Mouse (Mus musculus): ENCODE results near the gene Tdrd1. TPM values are rescaled to one million over a fixed set of nuclear protein-coding genes. Genes with fewer than 3 reads are reported as not detected.

The Tdrd1 gene
- total and polyA plus RNA-seq, 2 experiments: not detected

DNA sequence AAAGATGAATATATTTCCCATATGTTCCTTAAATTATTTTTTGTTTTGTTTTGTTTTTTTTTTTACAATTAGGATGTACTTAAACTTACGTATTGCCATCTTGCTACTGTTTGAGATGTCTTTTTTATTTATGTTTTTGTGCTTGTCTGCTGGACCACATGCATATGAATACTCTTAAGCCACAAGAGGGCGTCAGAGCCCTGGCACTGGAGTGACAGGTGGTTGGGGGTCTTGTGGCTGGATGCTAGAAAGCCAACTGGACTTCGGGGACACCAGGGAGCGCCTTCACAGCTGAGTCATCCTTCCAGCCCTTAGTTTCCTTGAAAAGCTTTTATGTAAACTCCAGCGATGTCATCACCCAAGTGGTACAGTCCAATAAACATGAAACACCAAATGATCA, 17.2 kb upstream of the Tdrd1 start:
- Histone ChIP-seq H3K9ac (ENCODE audit: low read depth, low read length) (no peak overlapping the region), H3K36me3 (ENCODE audit: control insufficient read depth, insufficient read depth, low read length) (peaks cover 35% of the 10 kb centered on the region), H3K4me3 (ENCODE audit: insufficient read depth, low read depth, low read length) (no peak overlapping the region), H3K27ac (replicated peaks; ENCODE audit: insufficient read depth, low read depth, low read length) (no peak overlapping the region), H3K4me1 (ENCODE audit: control insufficient read depth, insufficient read depth, low read length) (no peaks in the 10 kb centered on the region), H3K27me3 (ENCODE audit: control insufficient read depth, insufficient read depth, low read length) (no peaks in the 10 kb centered on the region), H3K79me2 (ENCODE audit: control insufficient read depth, insufficient read depth, low read length) (no peaks in the 10 kb centered on the region)
- 78% methylated on average over 5 of the region's 5 CpGs for WGBS
- DNase-seq (ENCODE audit: extremely low read depth, low read depth, low spot score): no peak
- TF ChIP-seq CTCF (IDR thresholded peaks at IDR 0.05; ENCODE audit: low read depth, low read length): peak; percentile 51
- no peak for TF ChIP-seq POLR2A (IDR thresholded peaks at IDR 0.05; ENCODE audit: extremely low read depth, insufficient read depth, low read length)

DNA sequence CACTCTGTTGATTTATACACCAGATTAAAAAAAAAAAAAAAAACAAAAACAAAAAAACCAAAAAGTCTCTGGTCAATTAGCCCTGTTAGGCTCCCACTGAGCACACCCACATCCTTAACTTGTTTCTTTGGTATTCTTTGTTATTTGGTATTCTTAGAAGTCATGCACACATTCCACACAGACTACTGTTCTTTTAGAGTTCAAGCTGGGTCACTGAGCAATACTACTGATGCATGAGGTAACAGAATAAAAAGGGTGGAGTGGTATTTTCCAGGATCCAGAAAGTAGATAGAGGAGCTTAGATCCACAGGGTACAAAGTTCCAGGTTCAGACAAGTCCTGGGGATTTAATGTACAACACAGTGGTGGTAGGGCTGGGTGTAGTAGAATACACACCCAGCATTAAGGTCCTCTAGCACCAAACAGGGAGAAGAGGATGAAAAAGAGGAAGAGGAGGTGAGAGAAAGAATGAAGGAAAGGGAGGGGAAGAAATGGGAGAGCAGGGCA, 15.3 kb upstream of the Tdrd1 start:
- TF ChIP-seq POLR2A (IDR thresholded peaks at IDR 0.05; ENCODE audit: extremely low read depth, insufficient read depth, low read length): no peak
- no peak for TF ChIP-seq CTCF (IDR thresholded peaks at IDR 0.05; ENCODE audit: low read depth, low read length)
- H3K4me1 ChIP-seq (ENCODE audit: control insufficient read depth, insufficient read depth, low read length): no peaks in the 10 kb centered on the region
- peaks cover 1% of the 10 kb centered on the region; the same call in 1 of the 2 replicates for H3K79me2 ChIP-seq (ENCODE audit: control insufficient read depth, insufficient read depth, low read length)
- H3K27me3 ChIP-seq (ENCODE audit: control insufficient read depth, insufficient read depth, low read length): no peaks in the 10 kb centered on the region
- no peak overlapping the region for H3K9ac ChIP-seq (ENCODE audit: low read depth, low read length)
- H3K4me3 ChIP-seq (ENCODE audit: insufficient read depth, low read depth, low read length): no peak overlapping the region
- H3K27ac ChIP-seq (replicated peaks; ENCODE audit: insufficient read depth, low read depth, low read length): no peak overlapping the region
- peaks cover 29% of the 10 kb centered on the region for H3K36me3 ChIP-seq (ENCODE audit: control insufficient read depth, insufficient read depth, low read length)
- DNase-seq (ENCODE audit: extremely low read depth, low read depth, low spot score): no peak

DNA sequence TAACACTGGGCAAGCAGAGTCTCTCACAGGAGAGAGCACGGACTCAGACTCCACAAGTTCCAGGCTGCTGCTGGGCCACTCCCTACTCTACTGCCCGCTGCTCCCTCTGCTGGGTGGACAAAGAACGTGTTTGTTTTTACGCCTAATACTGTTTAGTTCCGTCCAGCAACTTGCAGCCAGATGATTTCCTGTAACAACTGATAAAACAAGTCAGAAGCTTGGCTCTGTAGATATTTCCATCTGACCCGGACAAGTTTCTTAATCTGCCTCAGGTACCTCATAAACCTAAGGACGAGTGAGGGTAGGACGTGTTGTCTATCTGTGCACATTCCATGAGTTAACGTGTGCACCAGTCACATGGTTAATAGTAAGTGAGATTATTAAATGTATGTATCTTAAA, 14.4 kb upstream of the Tdrd1 start:
- Histone ChIP-seq H3K9ac (ENCODE audit: low read depth, low read length) (no peak overlapping the region), H3K27me3 (ENCODE audit: control insufficient read depth, insufficient read depth, low read length) (no peaks in the 10 kb centered on the region), H3K36me3 (ENCODE audit: control insufficient read depth, insufficient read depth, low read length) (peaks cover 27% of the 10 kb centered on the region), H3K79me2 (ENCODE audit: control insufficient read depth, insufficient read depth, low read length) (peaks cover 5% of the 10 kb centered on the region; the same call in 1 of the 2 replicates), H3K4me3 (ENCODE audit: insufficient read depth, low read depth, low read length) (no peak overlapping the region), H3K4me1 (ENCODE audit: control insufficient read depth, insufficient read depth, low read length) (no peaks in the 10 kb centered on the region), H3K27ac (replicated peaks; ENCODE audit: insufficient read depth, low read depth, low read length) (no peak overlapping the region)
- TF ChIP-seq POLR2A (IDR thresholded peaks at IDR 0.05; ENCODE audit: extremely low read depth, insufficient read depth, low read length) (no peak), CTCF (IDR thresholded peaks at IDR 0.05; ENCODE audit: low read depth, low read length) (peak; percentile 77)
- WGBS: 32% methylated on average over 9 of the region's 9 CpGs
- peak; percentile 48 for DNase-seq (ENCODE audit: extremely low read depth, low read depth, low spot score)

DNA sequence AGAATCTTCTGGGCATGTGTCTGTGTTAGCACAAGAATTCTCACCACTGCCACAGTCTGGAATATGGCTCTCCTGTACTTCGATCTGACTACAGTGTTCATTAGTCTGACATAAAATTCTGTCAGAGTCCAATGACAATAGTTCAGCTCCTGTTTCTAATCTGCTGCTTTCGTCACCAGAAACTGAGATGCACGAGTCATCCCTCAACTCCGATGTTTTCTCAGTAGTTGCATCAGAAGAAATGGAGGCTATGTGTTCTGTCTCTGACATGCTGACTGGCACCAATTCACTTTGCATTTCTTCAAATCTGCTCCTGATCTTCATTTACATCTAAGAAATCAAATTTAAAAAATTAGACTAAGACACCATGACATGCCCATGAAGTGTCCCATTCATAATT, 12.6 kb upstream of the Tdrd1 start:
- no peak overlapping the region for H3K9ac ChIP-seq (ENCODE audit: low read depth, low read length)
- no peak for TF ChIP-seq POLR2A (IDR thresholded peaks at IDR 0.05; ENCODE audit: extremely low read depth, insufficient read depth, low read length)
- TF ChIP-seq CTCF (IDR thresholded peaks at IDR 0.05; ENCODE audit: low read depth, low read length): no peak
- WGBS: 83% methylated on average over 4 of the region's 4 CpGs
- no peaks in the 10 kb centered on the region for H3K27me3 ChIP-seq (ENCODE audit: control insufficient read depth, insufficient read depth, low read length)
- H3K79me2 ChIP-seq (ENCODE audit: control insufficient read depth, insufficient read depth, low read length): peaks cover 8% of the 10 kb centered on the region; the same call in 1 of the 2 replicates
- peaks cover 6% of the 10 kb centered on the region; the same call in 1 of the 2 replicates for H3K4me1 ChIP-seq (ENCODE audit: control insufficient read depth, insufficient read depth, low read length)
- DNase-seq (ENCODE audit: extremely low read depth, low read depth, low spot score): no peak
- H3K4me3 ChIP-seq (ENCODE audit: insufficient read depth, low read depth, low read length): no peak overlapping the region
- H3K27ac ChIP-seq (replicated peaks; ENCODE audit: insufficient read depth, low read depth, low read length): no peak overlapping the region
- H3K36me3 ChIP-seq (ENCODE audit: control insufficient read depth, insufficient read depth, low read length): peaks cover 14% of the 10 kb centered on the region; the same call in 1 of the 2 replicates

DNA sequence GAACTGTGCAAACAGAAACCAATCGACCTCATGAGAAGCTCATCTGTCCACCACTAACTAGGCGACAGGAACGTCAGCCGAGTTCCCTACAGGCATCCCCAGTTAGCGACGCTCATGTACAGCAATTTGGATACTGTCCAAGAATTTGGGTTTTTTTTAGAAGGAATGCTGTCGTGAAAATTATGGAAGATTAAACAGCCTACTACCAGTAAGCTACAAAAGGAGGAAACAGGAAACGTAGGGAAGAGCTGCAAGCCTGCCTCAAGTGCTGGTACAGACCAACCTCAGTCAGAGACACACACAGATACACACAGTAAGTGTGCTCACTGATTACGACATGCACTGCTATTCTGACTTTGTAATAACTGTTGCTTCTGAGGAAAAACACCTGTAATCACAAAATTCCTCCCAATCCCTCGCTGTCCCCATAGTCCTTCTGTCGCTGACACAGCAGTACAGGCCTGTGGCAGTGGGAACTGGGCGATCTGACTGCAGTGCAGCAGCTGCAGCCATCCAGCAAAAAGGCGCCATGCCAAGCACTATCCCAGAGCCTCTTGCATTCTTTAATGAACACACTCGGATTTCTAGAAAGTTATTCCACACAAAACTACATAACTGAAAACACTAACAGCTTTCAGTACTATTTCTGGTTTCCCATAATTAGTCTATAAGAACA, 8.0 kb upstream of the Tdrd1 start:
- peak; percentile 18 for DNase-seq (ENCODE audit: extremely low read depth, low read depth, low spot score)
- H3K36me3 ChIP-seq (ENCODE audit: control insufficient read depth, insufficient read depth, low read length): peaks cover 1% of the 10 kb centered on the region; the same call in 1 of the 2 replicates
- no peak for TF ChIP-seq POLR2A (IDR thresholded peaks at IDR 0.05; ENCODE audit: extremely low read depth, insufficient read depth, low read length)
- no peak overlapping the region for H3K4me3 ChIP-seq (ENCODE audit: insufficient read depth, low read depth, low read length)
- H3K79me2 ChIP-seq (ENCODE audit: control insufficient read depth, insufficient read depth, low read length): peaks cover 13% of the 10 kb centered on the region; the same call in 1 of the 2 replicates
- no peaks in the 10 kb centered on the region for H3K27me3 ChIP-seq (ENCODE audit: control insufficient read depth, insufficient read depth, low read length)
- 41% methylated on average over 14 of the region's 14 CpGs for WGBS
- H3K27ac ChIP-seq (replicated peaks; ENCODE audit: insufficient read depth, low read depth, low read length): no peak overlapping the region
- no peak overlapping the region for H3K9ac ChIP-seq (ENCODE audit: low read depth, low read length)
- peaks cover 6% of the 10 kb centered on the region; the same call in 1 of the 2 replicates for H3K4me1 ChIP-seq (ENCODE audit: control insufficient read depth, insufficient read depth, low read length)

All from liver, adult 2 months (tissue).